Mouse (Mus musculus) adrenal gland, postnatal 10 days (tissue): ENCODE data around the gene Zfp593. TPM values are rescaled to one million over a fixed set of nuclear protein-coding genes. Genes with fewer than 3 reads are reported as not detected.
A peak's percentile ranks its signal among the peaks of the same experiment; 100 is the strongest.
"Not testable (repeated sequence)": the region's sequence is repeated elsewhere in the genome, so short reads cannot be mapped to it uniquely, and the experiment has no call there.

ENCODE experiments used
- DNase-seq: peaks from one replicate; pipeline ENCODE4 v3.0.0; 2021; ENCODE audit warnings: mixed read lengths
- long read RNA-seq, 2 experiments: library from polyadenylated mRNA; stranded (forward); transcript quantifications; one replicate each; pipeline ENCODE4 v2.0.0; 2021
- total RNA-seq, 2 experiments: library from RNA; stranded (reverse); gene quantifications; 2 replicates each; pipeline ENCODE4 v1.2.3; 2021

Zfp593 gene
- 10 to 100 TPM in 1 of 2 experiments, 1 to 10 TPM in 1; 7.9 to 10.1 TPM for total RNA-seq
- long read RNA-seq, experiment 1, transcript Zfp593-201 (3 exons, 1,994 nt), result major isoform, 25 of 28 reads
- long read RNA-seq, experiment 1, partial matches to known transcripts, result 0 of 28 reads
- long read RNA-seq, experiment 1, other reads (novel, unspliced or antisense), result 3 of 28 reads
- long read RNA-seq, experiment 2, transcript Zfp593-201 (3 exons, 1,994 nt), result major isoform, 16 of 20 reads
- long read RNA-seq, experiment 2, partial matches to known transcripts, result 0 of 20 reads
- long read RNA-seq, experiment 2, other reads (novel, unspliced or antisense), result 3 of 20 reads

DNA sequence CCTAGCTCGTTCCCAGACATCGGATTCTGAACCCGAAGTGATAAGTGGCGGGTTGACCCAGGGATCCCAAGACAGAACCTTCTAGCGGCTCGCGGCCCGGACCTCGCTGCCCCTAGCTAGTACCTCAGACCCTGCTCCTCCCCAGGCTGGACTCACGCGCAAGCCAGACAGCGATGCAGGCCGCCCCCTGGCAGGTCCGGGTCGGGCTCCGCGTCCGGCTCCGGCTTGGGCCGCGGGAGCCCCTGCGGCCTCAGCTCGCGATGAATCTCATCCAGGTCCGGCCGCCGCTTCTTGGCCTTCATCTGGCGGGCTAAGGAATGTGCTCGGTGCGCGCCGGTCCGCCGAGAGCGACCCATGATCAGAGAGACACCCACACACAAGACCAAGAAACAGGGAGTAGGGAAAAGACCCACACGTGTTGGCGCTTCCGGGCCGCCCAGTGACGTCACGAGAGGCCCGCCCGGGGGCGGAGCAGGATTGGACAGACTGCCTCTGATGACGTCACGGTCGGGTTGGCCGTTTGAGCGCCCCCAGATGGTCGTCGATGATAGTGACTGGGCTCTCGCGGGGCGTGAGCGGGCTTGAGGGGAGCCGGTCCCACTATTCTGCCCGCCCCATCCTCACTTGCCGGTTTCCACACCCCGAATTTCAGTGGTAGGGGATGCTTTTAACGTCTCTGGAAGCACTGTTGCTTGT is at the start of gene Zfp593:
Gene Zfp593, minus strand, starts transcription at position 445 of the 696 bp plus-strand sequence.
- peak; percentile 98 for DNase-seq

DNA sequence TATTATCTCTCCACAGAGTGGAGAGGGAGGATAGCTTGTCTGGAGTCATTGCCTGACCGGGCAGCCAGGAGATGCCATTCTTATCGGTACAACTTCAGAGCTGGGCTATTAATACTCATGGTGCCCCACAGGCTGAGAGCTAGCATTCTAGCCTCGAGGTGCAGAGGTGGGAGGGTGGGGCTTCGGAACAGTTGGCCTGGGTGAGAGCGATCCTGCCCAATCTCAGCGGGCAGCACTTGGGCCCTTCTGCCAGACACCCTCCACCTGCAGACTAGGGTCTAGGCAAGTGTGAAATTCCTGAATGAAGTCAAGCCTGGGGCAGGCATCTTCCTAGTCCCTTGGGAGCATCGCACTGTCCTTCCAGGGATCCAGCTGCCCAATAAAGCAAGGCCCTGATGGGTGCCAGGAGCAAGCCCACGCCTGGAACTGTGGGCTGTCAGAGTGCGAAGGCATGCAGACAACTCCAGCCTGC is 48.3 kb upstream of the Zfp593 start:
- DNase-seq, result no peak

DNA sequence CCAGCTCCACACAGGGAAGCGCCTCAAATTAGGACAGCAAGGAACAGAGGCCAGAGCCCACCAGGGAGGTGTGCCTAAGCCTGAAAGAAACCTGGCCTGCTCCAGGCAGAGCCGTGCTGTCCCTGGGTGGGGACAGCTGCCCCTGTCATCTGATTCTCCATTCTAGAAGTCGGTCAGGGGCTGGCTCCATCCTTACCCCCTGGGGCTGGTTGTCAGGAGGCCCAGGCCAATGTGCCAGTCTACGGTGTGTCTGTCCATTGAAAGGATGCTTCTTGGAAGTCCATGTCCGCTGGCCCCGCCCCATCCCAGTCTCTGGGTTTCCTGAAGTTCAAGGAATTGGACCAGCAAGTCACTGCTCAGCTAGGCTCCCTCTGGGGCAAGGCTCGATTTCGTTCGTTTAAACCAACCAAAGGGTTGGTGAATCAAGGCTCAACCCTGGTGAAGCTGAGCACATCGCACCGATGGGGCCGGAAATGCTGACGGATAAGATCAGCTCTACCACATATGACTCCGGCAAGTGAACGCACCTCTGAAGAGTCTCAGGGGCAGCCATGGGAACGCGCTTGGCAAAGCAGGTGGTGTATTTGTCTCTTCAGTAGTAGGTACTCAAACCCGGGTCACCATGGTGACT is 47.8 kb upstream of the Zfp593 start:
- no peak for DNase-seq

DNA sequence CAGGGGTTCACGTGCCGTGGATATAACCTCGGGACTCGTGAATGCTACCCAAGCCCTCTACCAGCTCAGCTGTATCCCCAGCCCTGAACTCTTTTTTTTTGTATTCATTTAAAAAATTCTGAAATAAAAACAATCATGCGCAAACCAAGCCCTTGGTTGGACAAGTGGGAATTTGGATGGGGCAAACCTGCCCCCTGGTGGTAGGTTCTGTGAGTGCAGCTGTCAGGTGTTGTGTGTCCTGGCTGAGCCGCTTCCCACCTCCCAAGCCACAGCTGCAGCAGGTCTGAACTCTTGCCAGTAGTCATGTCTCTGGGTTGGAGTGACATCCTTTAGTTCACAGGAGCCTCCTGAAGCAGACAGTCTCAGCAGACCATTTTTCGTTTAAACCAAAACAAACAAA is 46.7 kb upstream of the Zfp593 start:
- DNase-seq, result peak; percentile 84

DNA sequence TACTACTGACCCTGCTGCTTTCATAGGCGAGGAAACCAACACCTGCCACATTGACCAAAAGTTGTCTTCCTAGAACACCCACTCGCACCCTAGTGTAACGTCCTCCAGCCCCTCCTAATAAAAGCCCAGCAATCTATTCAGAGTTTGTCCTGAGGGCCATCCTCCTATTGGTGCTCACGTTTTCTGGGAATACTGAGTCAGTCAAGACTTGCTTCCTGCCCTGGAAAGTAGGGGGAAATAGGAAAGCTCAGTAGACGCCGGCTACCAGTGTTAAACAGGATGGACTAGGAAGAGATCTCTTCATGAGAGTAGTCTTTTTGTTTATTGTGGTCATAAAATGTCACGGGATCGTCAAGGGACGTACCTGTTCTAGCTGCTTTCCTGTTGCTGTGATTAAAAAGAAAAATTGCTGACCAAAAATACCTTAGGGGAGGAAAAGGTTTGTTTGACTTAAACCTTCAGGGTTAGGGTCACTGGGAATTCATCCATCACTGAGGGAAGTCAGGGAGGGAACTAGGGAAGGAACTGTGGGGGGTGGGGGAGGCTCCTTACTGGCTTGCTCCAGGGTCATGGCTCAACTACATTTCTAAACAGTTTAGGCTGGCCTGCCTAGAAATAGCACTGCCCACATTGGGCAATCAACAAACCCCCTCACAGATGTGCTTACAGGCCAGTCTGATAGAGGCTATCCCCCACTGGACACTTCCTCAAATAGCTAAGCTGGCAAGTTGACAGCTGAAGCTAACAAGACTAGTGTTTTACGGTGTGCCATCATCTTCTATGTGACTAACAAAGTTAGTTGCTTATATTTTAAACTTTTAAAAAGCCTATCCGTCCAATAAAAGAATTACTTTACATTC is 43.2 kb upstream of the Zfp593 start:
- DNase-seq, result no peak

DNA sequence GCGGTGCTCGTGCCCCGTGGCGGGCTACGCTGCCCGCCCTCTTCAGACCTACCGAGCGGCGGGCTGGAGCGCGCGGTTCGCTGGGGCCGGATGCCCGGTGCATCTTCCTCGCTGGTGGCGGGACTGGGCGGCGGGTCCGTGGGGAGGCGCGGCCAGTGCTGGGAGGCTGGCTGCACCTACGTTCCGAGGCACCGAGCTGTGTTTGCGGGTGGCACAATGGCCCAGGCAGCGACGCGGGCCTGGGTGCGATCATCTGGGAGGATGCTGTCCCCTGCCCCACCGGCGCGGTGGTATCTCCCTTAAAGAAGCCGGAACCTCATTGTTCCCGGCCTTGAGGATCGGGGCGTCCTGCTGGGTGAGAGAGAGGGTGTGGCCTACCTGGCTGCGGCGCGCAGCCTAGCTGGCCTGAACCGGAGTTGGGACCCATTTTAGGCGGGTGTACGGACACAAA is 42.2 kb upstream of the Zfp593 start, which contains the start of gene Pdik1l:
Gene Pdik1l, minus strand, starts transcription at position 321 of the 451 bp plus-strand sequence.
- peak; percentile 82 for DNase-seq

DNA sequence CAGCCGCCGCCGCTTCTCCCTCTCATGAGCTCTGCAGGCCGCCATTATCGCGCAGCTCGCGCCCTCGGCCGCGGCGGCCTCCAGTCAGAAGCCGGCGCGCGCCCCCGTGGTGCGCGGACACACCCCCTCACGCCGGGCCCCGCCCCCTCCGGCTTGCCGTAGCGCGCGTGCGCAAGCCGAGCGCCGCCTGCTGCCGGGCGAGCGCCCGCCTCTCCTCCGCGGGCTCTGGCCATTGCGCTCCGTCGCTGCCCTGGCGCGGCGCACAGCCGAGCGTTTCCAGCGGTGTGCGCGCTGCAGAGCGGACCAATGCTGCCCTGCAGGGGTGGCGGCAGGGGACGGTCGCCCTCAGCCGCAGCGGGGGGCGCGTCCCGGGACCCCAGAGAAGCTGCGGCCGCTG is 41.8 kb upstream of the Zfp593 start:
- DNase-seq, result peak; percentile 100

DNA sequence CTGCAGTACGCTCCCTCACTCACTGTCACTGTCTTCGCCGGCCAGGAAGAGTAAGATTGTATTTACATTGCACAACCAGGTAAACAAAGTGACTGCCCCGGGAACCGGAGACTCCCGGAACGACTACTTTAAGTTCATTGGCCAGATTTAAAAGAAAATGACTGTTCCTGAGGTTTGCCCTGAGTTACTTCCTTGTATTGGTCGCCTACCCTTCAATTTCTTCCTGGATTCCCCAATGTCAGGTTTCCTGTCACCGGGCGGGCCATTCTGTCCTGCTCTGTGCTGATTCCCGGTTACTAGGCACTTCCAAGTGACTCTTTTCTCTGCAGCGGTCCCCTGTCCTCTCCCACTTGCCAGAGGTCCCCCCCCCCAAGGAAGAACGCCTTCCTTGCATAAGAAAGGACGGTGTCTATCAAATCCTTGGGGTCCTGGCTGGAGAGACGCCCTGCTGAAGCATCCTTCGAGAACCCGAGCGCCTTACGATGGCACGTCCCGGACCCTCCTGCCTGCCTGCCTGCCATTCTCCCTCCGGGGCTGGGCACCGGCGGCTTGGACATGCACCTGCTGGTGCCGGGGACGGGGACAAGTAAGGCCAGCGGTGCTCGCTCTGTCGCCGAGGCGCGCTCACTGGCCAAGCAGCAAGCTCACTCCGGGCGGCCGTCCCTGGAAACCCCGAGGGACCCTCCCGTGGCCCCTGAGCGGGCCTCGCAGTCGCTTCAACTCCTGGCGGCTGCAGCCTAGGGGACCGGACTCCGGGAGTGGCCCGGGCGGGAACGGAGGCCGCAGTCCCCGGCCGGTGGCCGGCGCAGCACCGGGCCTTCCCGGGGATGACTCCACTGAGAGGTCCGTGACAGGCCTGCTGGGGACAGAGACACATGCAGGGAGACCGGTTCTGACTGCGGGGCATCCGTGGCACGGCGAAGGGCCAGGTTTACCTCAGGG is 41.1 kb upstream of the Zfp593 start:
- no peak for DNase-seq

DNA sequence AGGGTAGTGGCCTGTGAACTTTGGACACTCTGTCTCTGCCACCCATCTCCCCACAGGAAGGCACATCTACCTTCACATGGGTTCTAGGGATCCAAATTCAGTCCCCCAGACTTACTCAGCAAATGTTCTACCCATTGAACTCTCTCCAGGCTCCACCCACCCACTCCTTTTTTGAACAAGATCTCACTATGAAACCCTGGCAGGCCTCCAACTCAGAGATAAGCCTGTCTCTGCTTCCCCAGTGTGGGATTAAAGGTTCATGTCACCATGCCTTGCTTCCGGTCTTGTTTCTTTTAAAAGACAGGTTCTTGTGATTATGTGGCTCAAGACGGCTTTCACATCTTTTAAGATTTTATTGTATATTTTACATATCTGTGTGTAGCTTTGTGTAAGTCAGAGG is 39.5 kb upstream of the Zfp593 start:
- DNase-seq, result no peak

DNA sequence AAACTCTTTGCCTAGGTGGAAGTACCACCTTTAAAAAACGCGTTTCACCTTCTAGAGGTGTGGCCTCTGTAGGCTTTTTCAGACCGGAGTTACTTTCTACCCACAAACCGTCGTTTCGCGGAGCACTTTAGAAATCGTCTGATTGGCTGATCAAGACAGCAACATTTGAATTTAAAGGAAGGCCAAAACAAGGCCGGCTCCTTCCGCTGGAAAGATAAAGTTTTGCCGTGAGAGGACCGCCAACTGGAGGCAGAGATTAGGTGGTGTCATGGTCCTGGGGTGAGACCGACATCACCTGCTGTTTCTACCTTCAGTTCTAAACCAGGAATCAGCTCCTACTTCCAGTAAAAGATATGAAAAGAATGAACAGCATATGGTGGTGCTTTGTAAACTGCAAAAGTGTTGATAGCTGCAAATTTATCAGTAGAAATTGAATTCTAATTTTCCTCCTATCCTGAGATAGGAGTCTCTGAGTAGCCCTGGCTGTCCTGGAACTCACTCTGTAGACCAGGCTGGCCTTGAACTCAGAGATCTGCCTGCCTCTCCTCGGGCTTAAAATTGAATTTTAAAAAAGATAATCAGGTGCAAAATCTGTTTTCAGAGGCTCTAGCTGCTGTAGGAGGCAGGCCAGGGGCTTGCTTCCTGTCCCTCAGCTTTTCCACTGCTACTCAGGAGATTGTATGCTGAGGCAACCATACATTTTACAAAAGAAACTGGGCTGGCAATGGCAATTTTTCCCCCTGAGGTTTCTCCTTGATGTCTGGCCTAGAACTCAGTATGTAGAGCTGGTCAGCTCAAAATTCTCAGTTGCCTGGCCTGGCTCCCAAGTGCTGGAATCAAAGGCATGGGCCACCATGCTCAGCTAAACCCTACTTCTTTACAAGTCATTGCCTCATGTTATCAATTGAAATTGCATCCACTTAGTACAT is 28.3 kb upstream of the Zfp593 start:
- peak; percentile 33 for DNase-seq

DNA sequence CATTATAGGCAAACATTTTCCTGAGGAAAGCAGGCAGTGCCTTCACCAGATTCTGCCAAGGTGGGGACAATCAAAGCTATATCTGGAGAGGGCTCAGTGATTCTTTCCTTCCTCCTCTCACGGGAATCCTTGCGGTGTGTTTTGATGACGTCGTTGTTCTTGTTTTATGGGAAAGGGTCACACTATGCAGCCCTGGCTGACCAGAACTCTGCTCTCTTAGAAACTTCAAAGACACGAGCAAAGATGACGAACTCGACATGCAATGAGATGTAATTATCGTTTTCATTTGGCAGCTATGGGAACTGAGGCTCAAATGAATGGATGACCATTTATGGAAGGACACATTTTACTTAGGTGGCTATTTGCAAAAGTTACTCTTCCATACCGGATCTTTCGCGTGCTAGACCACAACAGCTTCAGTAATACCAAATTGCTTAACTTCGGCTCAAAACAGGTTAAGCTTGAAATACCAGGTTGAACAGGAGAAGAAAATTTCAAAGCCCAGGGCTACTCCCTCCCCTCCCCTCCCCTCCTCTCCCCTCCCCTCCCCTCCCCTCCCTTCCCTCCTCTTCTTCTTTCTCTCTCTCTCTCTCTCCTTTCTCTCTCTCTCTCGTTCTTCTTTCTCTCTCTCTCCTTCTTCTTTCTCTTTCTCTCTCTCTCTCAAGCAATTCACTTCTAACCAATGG is 27.5 kb upstream of the Zfp593 start:
- DNase-seq, result no peak

DNA sequence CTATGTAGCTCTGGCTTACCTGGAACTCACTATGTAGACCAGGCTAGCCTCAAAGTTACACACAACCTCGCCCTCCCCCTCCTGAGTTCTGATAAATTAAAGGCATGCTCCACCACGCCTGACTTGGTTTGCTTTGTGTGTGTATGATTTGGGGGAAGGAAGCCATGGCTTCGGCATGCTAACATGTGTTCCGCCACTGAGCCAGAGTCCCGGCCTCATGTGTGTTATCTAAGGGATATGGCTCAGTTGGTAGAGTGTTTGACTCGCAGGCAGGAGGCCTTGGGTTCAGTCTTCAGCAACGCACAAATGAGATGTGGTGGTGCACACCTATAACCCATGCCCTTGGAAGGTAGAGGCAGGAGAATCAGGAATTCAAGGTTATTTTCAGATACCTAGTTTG is 26.6 kb upstream of the Zfp593 start:
- DNase-seq, result no peak

DNA sequence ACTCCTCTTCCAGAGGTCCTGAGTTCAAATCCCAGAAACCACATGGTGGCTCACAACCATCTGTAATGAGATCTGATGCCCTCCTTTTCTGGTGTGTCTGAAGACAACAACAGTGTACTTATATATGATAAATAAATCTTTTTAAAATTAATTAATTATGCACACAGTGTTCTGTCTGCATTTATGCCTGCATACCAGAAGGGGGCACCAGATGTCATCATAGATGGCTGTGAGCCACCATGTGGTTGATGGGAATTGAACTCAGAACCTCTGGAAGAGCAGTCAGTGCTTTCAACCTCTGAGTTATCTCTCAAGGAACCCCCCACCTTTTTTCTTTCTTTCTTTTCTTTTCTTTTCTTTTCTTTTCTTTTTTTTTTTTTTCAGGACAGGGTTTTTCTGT is 24.2 kb upstream of the Zfp593 start:
- not testable (repeated sequence) for DNase-seq

DNA sequence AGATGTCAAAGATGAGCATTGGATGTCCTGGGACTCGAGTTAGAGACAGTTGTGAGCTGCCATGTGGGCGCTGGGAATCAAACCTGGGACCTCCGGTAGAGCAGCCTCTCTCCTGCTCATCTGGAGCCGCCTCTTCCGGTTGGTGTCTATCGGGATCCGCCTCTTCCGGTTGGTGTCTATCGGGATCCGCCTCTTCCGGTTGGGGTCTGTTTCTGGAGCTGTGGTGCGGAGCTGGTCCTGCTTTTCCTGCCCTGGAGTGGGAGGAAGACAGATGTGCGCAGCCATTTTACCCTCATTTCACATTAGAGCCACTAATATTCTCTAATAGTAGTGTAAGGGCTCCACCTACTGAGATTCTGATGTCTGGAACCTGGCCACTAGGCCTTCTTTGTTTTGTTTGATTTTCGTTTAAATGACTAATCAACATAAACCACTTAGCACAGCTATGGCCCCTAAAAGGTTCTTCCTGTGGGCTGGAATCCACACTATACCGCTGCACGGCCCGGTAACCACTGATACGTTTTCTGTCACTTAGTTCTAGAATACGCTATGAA is 22.8 kb upstream of the Zfp593 start:
- DNase-seq, result no peak

DNA sequence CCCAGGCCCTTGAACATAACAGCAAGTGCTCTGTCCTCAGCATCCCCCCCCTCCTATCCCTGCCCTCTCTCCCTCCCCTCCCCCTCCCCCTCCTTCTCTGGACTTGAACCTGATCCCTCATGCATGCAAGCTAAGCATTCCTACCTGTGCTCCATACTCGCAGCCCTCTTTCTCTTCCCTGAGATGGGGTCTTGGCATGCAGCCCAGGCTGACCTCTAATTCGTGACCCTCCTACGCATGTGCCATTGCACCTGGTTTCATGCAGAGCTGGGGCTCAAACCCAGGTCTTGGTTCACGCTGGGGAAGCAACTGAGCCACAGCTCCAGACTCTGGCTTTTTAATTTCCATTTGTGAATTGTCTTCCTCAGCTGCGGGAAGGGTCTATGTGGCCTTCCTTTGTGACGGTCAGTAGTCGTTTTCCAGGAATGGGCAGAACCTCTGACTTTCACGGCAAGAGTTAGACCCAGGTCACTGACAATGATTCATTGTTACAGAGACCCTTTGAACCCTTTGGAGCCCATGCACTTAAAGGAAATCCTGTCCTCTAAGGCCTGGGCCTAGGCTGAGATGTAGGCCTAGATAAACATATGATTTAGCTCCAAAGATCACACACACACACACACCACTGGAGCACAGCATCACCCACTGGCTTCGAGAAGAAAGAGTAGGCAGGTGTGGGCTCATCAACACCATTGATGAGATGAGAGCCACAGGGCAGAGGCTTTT is 20.6 kb upstream of the Zfp593 start:
- no peak for DNase-seq

DNA sequence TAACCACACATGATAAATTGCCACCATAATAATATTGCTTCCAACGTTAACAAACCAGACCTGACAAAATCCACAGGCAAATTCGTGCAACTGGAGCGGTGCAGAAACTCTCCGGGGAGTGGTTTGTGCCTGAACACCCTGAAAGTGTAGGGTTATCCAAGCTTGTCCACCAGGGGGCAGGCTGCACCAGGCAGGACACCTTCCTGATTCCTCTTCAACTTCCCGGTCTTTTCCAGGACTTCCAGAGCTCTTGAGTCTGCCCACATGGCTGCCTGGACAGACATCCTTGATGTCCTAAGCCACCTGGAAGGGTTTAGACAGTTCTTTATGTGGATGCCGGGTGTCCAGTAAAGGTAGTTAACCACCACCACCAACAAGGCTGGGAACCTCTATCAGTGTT is 17.8 kb upstream of the Zfp593 start:
- DNase-seq, result peak; percentile 85

DNA sequence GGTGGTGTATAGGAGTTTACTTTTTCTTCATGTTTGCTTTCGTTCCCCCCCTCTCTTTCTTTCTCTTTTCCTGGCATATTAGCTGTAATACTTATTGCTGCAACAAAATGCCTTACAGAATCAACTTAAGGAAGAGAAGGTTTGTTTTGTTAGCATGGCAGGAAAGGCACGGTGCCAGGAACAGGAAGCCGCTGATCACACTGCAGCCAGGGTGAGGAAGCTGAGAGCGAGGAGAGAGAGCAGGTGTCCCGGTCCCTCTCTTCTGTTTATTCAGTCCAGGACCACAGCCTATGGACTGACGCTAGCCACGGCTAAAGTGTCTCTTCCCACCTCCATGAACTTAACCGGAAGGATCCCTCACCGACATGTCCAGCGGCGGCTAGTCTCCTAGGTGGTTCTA is 13.0 kb upstream of the Zfp593 start:
- DNase-seq, result no peak
